Mouse (Mus musculus) heart, postnatal 0 days (tissue): ENCODE data around the gene Crb1. TPM values are rescaled to one million over a fixed set of nuclear protein-coding genes. Genes with fewer than 3 reads are reported as not detected.

Experiments used
- ATAC-seq: fragments of 200-750 bp; cut with Nextera tagmentation; 2 replicates; pipeline ENCODE4 v1.8.0; 2017; ENCODE audit warnings: low read depth, moderate number of reproducible peaks, moderate library complexity; ENCODE audit not compliant: insufficient read depth
- DNase-seq: peaks from one replicate; pipeline ENCODE4 v3.0.0-alpha.2; 2016; ENCODE audit warnings: low spot score
- H3K27ac ChIP-seq: fragments of 300-500 bp; sonication (generic); 2 replicates; pipeline ENCODE4 v1.5.1; 2014; ENCODE audit warnings: low read depth, mild to moderate bottlenecking
- H3K27me3 ChIP-seq: fragments of 300-500 bp; sonication (generic); 2 replicates; pipeline ENCODE4 v1.6.1; 2014; ENCODE audit warnings: low read length, mixed read lengths; ENCODE audit not compliant: control insufficient read depth, insufficient read depth
- H3K36me3 ChIP-seq: fragments of 300-500 bp; sonication (generic); replicated peaks from 2 replicates; pipeline ENCODE4 v1.6.1; 2014; ENCODE audit warnings: low read length, mixed read lengths; ENCODE audit not compliant: control insufficient read depth, insufficient read depth
- H3K4me1 ChIP-seq: fragments of 300-500 bp; sonication (generic); 2 replicates; pipeline ENCODE4 v1.6.1; 2014; ENCODE audit warnings: antibody characterized with exemption; ENCODE audit not compliant: control insufficient read depth, insufficient read depth
- H3K4me2 ChIP-seq: fragments of 300-500 bp; sonication (generic); 2 replicates; pipeline ENCODE4 v1.6.1; 2014; ENCODE audit warnings: low read depth, mild to moderate bottlenecking, low read length, moderate library complexity
- H3K4me3 ChIP-seq: fragments of 300-500 bp; sonication (generic); 2 replicates; pipeline ENCODE4 v1.5.1; 2014; ENCODE audit warnings: low read depth, low read length
- H3K9ac ChIP-seq: fragments of 300-500 bp; sonication (generic); replicated peaks from 2 replicates; pipeline ENCODE4 v1.6.1; 2014; ENCODE audit warnings: low read depth, low read length, mixed read lengths
- H3K9me3 ChIP-seq: fragments of 300-500 bp; sonication (generic); replicated peaks from 2 replicates; pipeline ENCODE4 v1.6.1; 2016; ENCODE audit warnings: low read length; ENCODE audit not compliant: control insufficient read depth
- CTCF ChIP-seq: IDR thresholded peaks from 2 replicates; pipeline ENCODE4 v1.5.1; 2016; ENCODE audit warnings: antibody characterized with exemption, control low read depth, low read depth
- EP300 ChIP-seq: IDR thresholded peaks from 2 replicates; pipeline ENCODE4 v1.6.1; 2016; ENCODE audit warnings: antibody characterized with exemption, low read depth
- WGBS: fragments of 180-500 bp; shearing (Covaris S2); extraction: QIAGEN DNeasy Blood & Tissue Kit; methylation state at CpG from one replicate; pipeline ENCODE4 v1.1.7; 2014; 5-methylcytosine and 5-hydroxymethylcytosine counted together
- polyA plus RNA-seq: library from polyadenylated mRNA; unstranded; fragments of >200 nt; fragmentation: Nextera tagmentation; extraction: Ambion mirVana; gene quantifications from 2 replicates; pipeline ENCODE4 v1.2.1, GENCODE M21; 2015
- total RNA-seq: library from RNA; depleted of rRNA; stranded (reverse); fragments of >200 nt; gene quantifications from 2 replicates; pipeline ENCODE4 v1.2.3, GENCODE M21; 2014; ENCODE audit warnings: low replicate concordance

Crb1 gene
- total and polyA plus RNA-seq, 2 experiments from 2014 or later, result 0.12 to 0.38 TPM

GRCm38 (mm10) chr1:139234611-139235568, 142.0 kb downstream of the Crb1 start:
- DNase-seq, result no peak
- Histone ChIP-seq H3K27me3 (no peaks in the 10 kb centered on the region), H3K9me3 (no peaks in the 10 kb centered on the region), H3K27ac (no peak overlapping the region), H3K4me3 (no peak overlapping the region), H3K4me1 (no peaks in the 10 kb centered on the region), H3K36me3 (no peaks in the 10 kb centered on the region), H3K9ac (no peak overlapping the region), H3K4me2 (no peak overlapping the region)
- no peak for ATAC-seq
- WGBS, result 83% methylated on average over 3 of the region's 3 CpGs
- TF ChIP-seq EP300 (no peak), CTCF (no peak)

- Histone ChIP-seq H3K4me3 (no peak overlapping the region), H3K36me3 (no peaks in the 10 kb centered on the region), H3K4me1 (no peaks in the 10 kb centered on the region), H3K9me3 (no peaks in the 10 kb centered on the region), H3K27me3 (no peaks in the 10 kb centered on the region), H3K9ac (no peak overlapping the region), H3K4me2 (no peak overlapping the region), H3K27ac (no peak overlapping the region)
- 32% methylated on average over 3 of the region's 3 CpGs for WGBS
- no peak for DNase-seq
- TF ChIP-seq CTCF, result no peak
- TF ChIP-seq EP300, result no peak
- no peak for ATAC-seq
These were observed 144.3 kb downstream of the Crb1 start for GRCm38 (mm10) chr1:139232636-139233035.

- ATAC-seq (no peak), DNase-seq (no peak)
- TF ChIP-seq CTCF (no peak), EP300 (no peak)
- no peaks in the 10 kb centered on the region for H3K27me3 ChIP-seq
- no peaks in the 10 kb centered on the region for H3K4me1 ChIP-seq
- H3K36me3 ChIP-seq, result no peaks in the 10 kb centered on the region
- H3K9ac ChIP-seq, result no peak overlapping the region
- H3K4me3 ChIP-seq, result no peak overlapping the region
- H3K4me2 ChIP-seq, result no peak overlapping the region
- no peaks in the 10 kb centered on the region for H3K9me3 ChIP-seq
- 80% methylated on average over 6 of the region's 6 CpGs for WGBS
- no peak overlapping the region for H3K27ac ChIP-seq
These were observed 152.5 kb downstream of the Crb1 start for GRCm38 (mm10) chr1:139224309-139224949.

GRCm38 (mm10) chr1:139223804-139224203, 153.1 kb downstream of the Crb1 start:
- no peaks in the 10 kb centered on the region for H3K9me3 ChIP-seq

GRCm38 (mm10) chr1:139215311-139215710, 161.6 kb downstream of the Crb1 start:
- DNase-seq (no peak), ATAC-seq (no peak; the same call in 1 of the 2 replicates)
- TF ChIP-seq CTCF (no peak), EP300 (no peak)
- Histone ChIP-seq H3K9ac (no peak overlapping the region), H3K27me3 (no peaks in the 10 kb centered on the region), H3K4me2 (no peak overlapping the region), H3K9me3 (no peaks in the 10 kb centered on the region), H3K27ac (peak overlapping the region; percentile 27), H3K4me3 (no peak overlapping the region), H3K4me1 (no peaks in the 10 kb centered on the region), H3K36me3 (no peaks in the 10 kb centered on the region)
- 54% methylated on average over 8 of the region's 8 CpGs for WGBS

More at GRCm38 (mm10) chr1:139223804-139224203, 153.1 kb downstream of the Crb1 start:
- TF ChIP-seq EP300 (no peak), CTCF (no peak)
- Histone ChIP-seq H3K36me3 (no peaks in the 10 kb centered on the region), H3K4me3 (no peak overlapping the region), H3K4me1 (no peaks in the 10 kb centered on the region), H3K27ac (no peak overlapping the region), H3K27me3 (no peaks in the 10 kb centered on the region), H3K4me2 (no peak overlapping the region), H3K9ac (no peak overlapping the region)
- ATAC-seq, result no peak
- no peak for DNase-seq
- 69% methylated on average over 4 of the region's 4 CpGs for WGBS
